Mouse (Mus musculus) adrenal gland (tissue): ENCODE data around the gene Hoxa7.

Source experiments
- intact Hi-C: fragments of 180-260 bp; cut with DNase I; formaldehyde crosslinking; loops from one replicate; pipeline ENCODE4 v1.15.1; 2025

The Hoxa7 gene

GRCm38 (mm10) chr6:52215070-52215469 lies 6.6 kb downstream of the Hoxa7 start:
- intact Hi-C loops, result no loop called here

GRCm38 (mm10) chr6:52214271-52214670 lies 7.4 kb downstream of the Hoxa7 start:
- intact Hi-C loops, result no loop called here

- intact Hi-C loops, result no loop called here
Observed at GRCm38 (mm10) chr6:52213119-52213986, 8.3 kb downstream of the Hoxa7 start, which contains the start of the genes Hoxa3 and Gm28308. TSS of gene Hoxa3 (minus strand) at chr6:52213336. TSS of gene Gm28308 (minus strand) at chr6:52213339.

GRCm38 (mm10) chr6:52212556-52213118 lies 9.0 kb downstream of the Hoxa7 start:
- intact Hi-C loops, result no loop called here

- intact Hi-C loops, result no loop called here
Observed at GRCm38 (mm10) chr6:52211961-52212360, 9.7 kb downstream of the Hoxa7 start.

GRCm38 (mm10) chr6:52211170-52211935 lies 10.3 kb downstream of the Hoxa7 start:
- intact Hi-C loops, result no loop called here

GRCm38 (mm10) chr6:52209685-52210046 lies 12.0 kb downstream of the Hoxa7 start:
- intact Hi-C loops, result no loop called here

GRCm38 (mm10) chr6:52208868-52209684 lies 12.6 kb downstream of the Hoxa7 start:
- intact Hi-C loops, result no loop called here

- intact Hi-C loops, result no loop called here
Observed at GRCm38 (mm10) chr6:52208072-52208867, 13.4 kb downstream of the Hoxa7 start, which contains the start of gene Hoxa6. TSS of gene Hoxa6 (minus strand) at chr6:52208722.

- intact Hi-C loops, result no loop called here
Observed at GRCm38 (mm10) chr6:52207684-52207976, 14.0 kb downstream of the Hoxa7 start.

- intact Hi-C loops, result no loop called here
Observed at GRCm38 (mm10) chr6:52206882-52207683, 14.6 kb downstream of the Hoxa7 start.

GRCm38 (mm10) chr6:52205638-52206621 lies 15.7 kb downstream of the Hoxa7 start:
- intact Hi-C loops, result no loop called here

- intact Hi-C loops, result no loop called here
Observed at GRCm38 (mm10) chr6:52205221-52205620, 16.4 kb downstream of the Hoxa7 start.

GRCm38 (mm10) chr6:52204050-52204752 lies 17.5 kb downstream of the Hoxa7 start, which contains the start of gene Hoxa5:
TSS of gene Hoxa5 (minus strand) at chr6:52204587.
- intact Hi-C loops, result loop anchor here (5.0 kb wide), 2 partner anchors 42 to 327 kb away; partner anchors contain the start of gene Hoxa2

- intact Hi-C loops, result loop anchor here (2.0 to 5.0 kb wide), 3 partner anchors 41 to 326 kb away; partner anchors contain the start of gene Hoxa2
Observed at GRCm38 (mm10) chr6:52203371-52204049, 18.1 kb downstream of the Hoxa7 start.

- intact Hi-C loops, result loop anchor here (2.0 to 5.0 kb wide), 3 partner anchors 41 to 326 kb away; partner anchors contain the start of gene Hoxa2
Observed at GRCm38 (mm10) chr6:52203121-52203370, 18.6 kb downstream of the Hoxa7 start.
